Comparison of ENCODE assay signal across 9 mouse cellular contexts in genomic region chr9:66181126-66181825, GRCm38 (mm10). TPM values are rescaled to one million over a fixed set of nuclear protein-coding genes. Genes with fewer than 3 reads are reported as not detected.
DNase-seq lines count a peak whose midpoint lies in the region; ATAC-seq and TF ChIP-seq lines count a peak whose summit lies in the region.
"Had no signal": no experiment of that assay in that cellular context is flagged by ENCODE, and none has a peak within 500 bp of the region (broad histone marks: within the 10 kb centered on the region; RNA-seq: fewer than 3 reads in every experiment).

No protein-coding gene starts in this region.

- TF ChIP-seq CTCF in heart, adult 2 months (IDR thresholded peaks at IDR 0.05): no peak
- no peak for TF ChIP-seq CTCF in liver, adult 2 months (IDR thresholded peaks at IDR 0.05; ENCODE audit: low read depth, low read length)
- TF ChIP-seq CTCF in small intestine, adult 2 months (IDR thresholded peaks at IDR 0.05; ENCODE audit: extremely low read depth, insufficient read length, insufficient replicate concordance, low read depth, low read length): no peak
- TF ChIP-seq CTCF in hindbrain, postnatal 0 days (IDR thresholded peaks at IDR 0.05; ENCODE audit: low read depth): no peak

- WGBS in heart, embryonic 15.5 days: 59% methylated on average over 4 of the region's 4 CpGs
- 75% methylated on average over 4 of the region's 4 CpGs for WGBS in heart, adult 2 months
- WGBS in liver, adult 2 months: 74% methylated on average over 4 of the region's 4 CpGs
- 64% methylated on average over 4 of the region's 4 CpGs for WGBS in small intestine, adult 2 months
- WGBS in hindbrain, postnatal 0 days: 88% methylated on average over 4 of the region's 4 CpGs

- H3K9ac ChIP-seq in heart, embryonic 15.5 days: no peak overlapping the region
- no peak overlapping the region for H3K9ac ChIP-seq in heart, adult 2 months (ENCODE audit: low read depth, low read length)
- no peak overlapping the region for H3K9ac ChIP-seq in liver, adult 2 months (ENCODE audit: low read depth, low read length)
- no peak overlapping the region for H3K9ac ChIP-seq in hindbrain, postnatal 0 days (replicated peaks; ENCODE audit: low read length)

- peaks cover 24% of the 10 kb centered on the region for H3K4me1 ChIP-seq in heart, embryonic 15.5 days (replicated peaks)
- no peaks in the 10 kb centered on the region; the same call in none of the 2 replicates for H3K4me1 ChIP-seq in heart, adult 2 months (ENCODE audit: control insufficient read depth, insufficient read depth, low read length)
- H3K4me1 ChIP-seq in liver, adult 2 months (ENCODE audit: control insufficient read depth, insufficient read depth, low read length): peaks cover 64% of the 10 kb centered on the region
- peaks cover 28% of the 10 kb centered on the region for H3K4me1 ChIP-seq in small intestine, adult 2 months (ENCODE audit: control insufficient read depth, insufficient read depth, insufficient read length, low read length)
- no peaks in the 10 kb centered on the region for H3K4me1 ChIP-seq in hindbrain, postnatal 0 days (ENCODE audit: insufficient read depth, low read length)

- H3K9me3 ChIP-seq in heart, embryonic 15.5 days (replicated peaks): no peaks in the 10 kb centered on the region
- no peaks in the 10 kb centered on the region for H3K9me3 ChIP-seq in hindbrain, postnatal 0 days (ENCODE audit: low read length)

- intact Hi-C loops in heart, adult 2 months (cut with DNase I): no loop called here

- no peak for DNase-seq in heart, adult 2 months
- peak; percentile 68 for DNase-seq in c-Kit-positive CD71-positive TER-119-positive erythroid progenitor cells, embryonic 14.5 days (ENCODE audit: low spot score)
- DNase-seq in liver, adult 2 months (ENCODE audit: extremely low read depth, low read depth, low spot score): no peak
- no peak for DNase-seq in ovary, postnatal 14 days (ENCODE audit: low spot score)
- no peak for DNase-seq in right cerebral cortex, postnatal 10 days (ENCODE audit: low spot score in 2 of 2)
- DNase-seq in hindbrain, postnatal 0 days (ENCODE audit: low spot score): no peak
- DNase-seq: heart, postnatal 14 days had no signal

- H3K4me3 ChIP-seq in heart, embryonic 15.5 days: no peak overlapping the region
- H3K4me3 ChIP-seq in heart, adult 2 months: no peak overlapping the region
- no peak overlapping the region for H3K4me3 ChIP-seq in liver, adult 2 months (ENCODE audit: insufficient read depth, low read depth, low read length)
- H3K4me3 ChIP-seq in small intestine, adult 2 months (ENCODE audit: low read depth, low read length): no peak overlapping the region
- no peak overlapping the region for H3K4me3 ChIP-seq in hindbrain, postnatal 0 days (ENCODE audit: low read length)

- ATAC-seq in heart, embryonic 15.5 days (replicated peaks; ENCODE audit: insufficient number of reproducible peaks, insufficient read depth, low FRiP score, low read depth): 0 out of 2 replicates have a peak, but pooled peaks have one; percentile 34
- ATAC-seq in hindbrain, postnatal 0 days: no peak

- no peak for TF ChIP-seq POLR2A in heart, adult 2 months (IDR thresholded peaks at IDR 0.05; ENCODE audit: insufficient read depth, low read depth, low read length)
- no peak for TF ChIP-seq POLR2A in liver, adult 2 months (IDR thresholded peaks at IDR 0.05; ENCODE audit: extremely low read depth, insufficient read depth, low read length)
- no peak for TF ChIP-seq POLR2A in small intestine, adult 2 months (IDR thresholded peaks at IDR 0.05; ENCODE audit: low read depth, low read length)

- no peak for TF ChIP-seq EP300 in heart, adult 2 months (IDR thresholded peaks at IDR 0.05; ENCODE audit: insufficient read depth, low read depth, low read length)

- H3K36me3 ChIP-seq in heart, embryonic 15.5 days: no peaks in the 10 kb centered on the region
- peaks cover 3% of the 10 kb centered on the region; the same call in 1 of the 2 replicates for H3K36me3 ChIP-seq in heart, adult 2 months (ENCODE audit: control insufficient read depth, insufficient read depth, low read length)
- H3K36me3 ChIP-seq in liver, adult 2 months (ENCODE audit: control insufficient read depth, insufficient read depth, low read length): no peaks in the 10 kb centered on the region
- H3K36me3 ChIP-seq in small intestine, adult 2 months (ENCODE audit: control insufficient read depth, insufficient read depth, low read length): no peaks in the 10 kb centered on the region
- H3K36me3 ChIP-seq in hindbrain, postnatal 0 days (ENCODE audit: insufficient read depth, low read length): no peaks in the 10 kb centered on the region

- H3K4me2 ChIP-seq in heart, embryonic 15.5 days: no peak overlapping the region
- H3K4me2 ChIP-seq in hindbrain, postnatal 0 days (ENCODE audit: low read depth, low read length): no peak overlapping the region

- 0 out of 2 replicates have a peak overlapping the region, but pooled peaks have one; percentile 18 for H3K27ac ChIP-seq in heart, embryonic 15.5 days
- no peak overlapping the region for H3K27ac ChIP-seq in heart, adult 2 months
- peak overlapping the region; percentile 3; the same call in 1 of the 2 replicates for H3K27ac ChIP-seq in liver, adult 2 months (replicated peaks; ENCODE audit: insufficient read depth, low read depth, low read length)
- peak overlapping the region; percentile 57; the same call in 1 of the 2 replicates for H3K27ac ChIP-seq in small intestine, adult 2 months (ENCODE audit: insufficient read depth, low read depth, low read length)
- no peak overlapping the region for H3K27ac ChIP-seq in hindbrain, postnatal 0 days

- no peaks in the 10 kb centered on the region for H3K79me2 ChIP-seq in heart, adult 2 months (replicated peaks; ENCODE audit: control insufficient read depth, insufficient read depth, low read length)
- H3K79me2 ChIP-seq in liver, adult 2 months (ENCODE audit: control insufficient read depth, insufficient read depth, low read length): peaks cover 15% of the 10 kb centered on the region; the same call in 1 of the 2 replicates

- H3K27me3 ChIP-seq in heart, embryonic 15.5 days: no peaks in the 10 kb centered on the region
- no peaks in the 10 kb centered on the region for H3K27me3 ChIP-seq in heart, adult 2 months (ENCODE audit: control insufficient read depth, insufficient read depth, low read length)
- H3K27me3 ChIP-seq in liver, adult 2 months (ENCODE audit: control insufficient read depth, insufficient read depth, low read length): no peaks in the 10 kb centered on the region
- no peaks in the 10 kb centered on the region for H3K27me3 ChIP-seq in small intestine, adult 2 months (ENCODE audit: control insufficient read depth, insufficient read depth, low read length)
- H3K27me3 ChIP-seq in hindbrain, postnatal 0 days (ENCODE audit: insufficient read depth, low read length): no peaks in the 10 kb centered on the region

RNA-seq across cellular contexts. Expression of gene Dapk2, which starts 23.3 kb away (rescaled TPM):
- polyA plus RNA-seq in heart, embryonic 15.5 days (2015; fragmentation: Nextera tagmentation; extraction: Ambion mirVana): 5.7 and 6.6 TPM in 2 replicates
- 1 to 10 TPM; 5.8 TPM for total RNA-seq in heart, adult 2 months (2021)
- polyA plus RNA-seq in heart, adult 2 months (2012; rRNA removed): 5.6 and 8.5 TPM in 2 replicates
- total RNA-seq in liver, adult 2 months (2014; rRNA removed): 9.6 and 11.0 TPM in 2 replicates
- polyA plus RNA-seq in liver, adult 2 months (2012; rRNA removed): 4.3 and 6.2 TPM in 2 replicates
- 5.6 and 8.2 TPM in 2 replicates for polyA plus RNA-seq in small intestine, adult 2 months (2012; rRNA removed)
- 0.21 TPM in 1 of 2 replicates, not detected in the other for total RNA-seq in hindbrain, postnatal 0 days (2014; rRNA removed)
- polyA plus RNA-seq in hindbrain, postnatal 0 days (2015; fragmentation: Nextera tagmentation; extraction: Ambion mirVana): 0.55 and 0.58 TPM in 2 replicates

RNA-seq across cellular contexts. Expression of gene Ciao2a, which starts 54.9 kb away (rescaled TPM):
- 136 and 158 TPM in 2 replicates for polyA plus RNA-seq in heart, embryonic 15.5 days (2015; fragmentation: Nextera tagmentation; extraction: Ambion mirVana)
- total RNA-seq in heart, adult 2 months (2021): 10 to 100 TPM; 59.7 to 68.1 TPM
- 19.5 and 31.2 TPM in 2 replicates for polyA plus RNA-seq in heart, adult 2 months (2012; rRNA removed)
- 47.0 and 50.5 TPM in 2 replicates for total RNA-seq in liver, adult 2 months (2014; rRNA removed)
- polyA plus RNA-seq in liver, adult 2 months (2012; rRNA removed): 13.6 and 16.4 TPM in 2 replicates
- polyA plus RNA-seq in small intestine, adult 2 months (2012; rRNA removed): 5.1 and 5.3 TPM in 2 replicates
- total RNA-seq in hindbrain, postnatal 0 days (2014; rRNA removed): 25.5 and 29.4 TPM in 2 replicates
- 77.6 and 84.8 TPM in 2 replicates for polyA plus RNA-seq in hindbrain, postnatal 0 days (2015; fragmentation: Nextera tagmentation; extraction: Ambion mirVana)

RNA-seq across cellular contexts. Expression of gene Snx1, which starts 54.9 kb away (rescaled TPM):
- polyA plus RNA-seq in heart, embryonic 15.5 days (2015; fragmentation: Nextera tagmentation; extraction: Ambion mirVana): 57.8 and 69.0 TPM in 2 replicates
- total RNA-seq in heart, adult 2 months (2021): 10 to 100 TPM; 24.8 to 27.6 TPM
- 19.2 and 25.2 TPM in 2 replicates for polyA plus RNA-seq in heart, adult 2 months (2012; rRNA removed)
- 21.3 and 22.1 TPM in 2 replicates for total RNA-seq in liver, adult 2 months (2014; rRNA removed)
- 10.8 and 11.9 TPM in 2 replicates for polyA plus RNA-seq in liver, adult 2 months (2012; rRNA removed)
- polyA plus RNA-seq in small intestine, adult 2 months (2012; rRNA removed): 15.1 and 32.2 TPM in 2 replicates
- total RNA-seq in hindbrain, postnatal 0 days (2014; rRNA removed): 43.4 and 50.4 TPM in 2 replicates
- polyA plus RNA-seq in hindbrain, postnatal 0 days (2015; fragmentation: Nextera tagmentation; extraction: Ambion mirVana): 47.3 and 55.0 TPM in 2 replicates

Comparison
In these comparisons a context has a peak if more than half of its experiments do, and no peak if none do; other contexts are left out.
1. H3K27ac ChIP-seq: peak in heart, embryonic 15.5 days (single experiment), liver, adult 2 months (single experiment) and small intestine, adult 2 months (single experiment); none in heart, adult 2 months (single experiment) and hindbrain, postnatal 0 days (single experiment).